Mouse (Mus musculus): ENCODE results near the gene Elovl4. TPM values are rescaled to one million over a fixed set of nuclear protein-coding genes. Genes with fewer than 3 reads are reported as not detected.

The Elovl4 gene
- polyA plus RNA-seq (2015; fragmentation: Illumina TruSeq; extraction: RNeasy Lipid Tissue Mini Kit (QIAGEN cat#74804); ENCODE audit: insufficient read depth, low read depth, low replicate concordance), result not detected

DNA sequence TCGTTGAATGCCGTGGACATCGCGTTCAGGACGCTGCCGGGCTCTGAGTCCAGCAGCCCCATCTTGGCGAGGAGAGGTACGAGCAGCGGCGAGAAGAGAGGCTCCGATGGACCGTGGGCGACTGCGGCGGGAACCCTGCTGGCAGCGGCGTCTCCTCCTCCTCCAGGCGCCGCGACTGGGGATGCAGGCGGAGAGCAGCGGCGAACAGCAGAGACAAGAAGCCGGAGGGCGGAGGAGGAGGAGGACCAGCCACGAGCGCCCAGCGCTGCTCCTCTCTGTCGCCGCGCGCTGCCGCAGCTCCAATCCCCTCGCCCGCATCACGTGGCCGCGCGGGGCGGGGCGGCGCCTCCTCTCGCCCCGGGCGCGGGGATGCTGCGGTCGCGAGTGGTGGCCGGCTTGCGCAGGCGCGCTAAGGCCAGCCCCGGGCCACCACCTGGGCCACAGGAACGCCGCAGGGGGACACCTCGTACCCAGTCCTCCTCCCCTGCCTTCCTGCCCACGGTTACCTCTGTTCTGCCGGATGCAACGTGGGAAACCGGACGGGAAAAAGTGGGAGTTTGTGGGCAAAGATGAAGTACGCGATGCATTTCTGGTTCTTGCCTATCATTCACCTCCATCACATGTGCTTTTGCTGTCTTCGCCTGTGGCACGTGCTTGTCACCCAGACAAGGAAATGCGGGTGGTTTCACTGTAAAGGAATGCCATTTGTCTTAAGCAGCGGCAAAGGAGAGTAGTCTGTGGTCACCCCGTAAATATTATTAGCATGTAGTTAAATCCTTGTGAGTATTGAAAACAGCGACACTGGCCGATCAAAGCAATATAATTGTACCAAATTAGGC is at the start of gene Elovl4:
Elovl4 (minus strand) TSS at position 301 of the 839 bp plus-strand sequence.

GRCm38 (mm10) chr9:83833811-83834747 is 28.0 kb upstream of the Elovl4 start, which contains the start of gene Ttk:
TSS of gene Ttk (plus strand) at chr9:83834689.

Other genes with a start within 250 kb of the Elovl4 start
- gene Ttk, start 28.4 kb upstream of the Elovl4 start, polyA plus RNA-seq (2015; fragmentation: Illumina TruSeq; extraction: RNeasy Lipid Tissue Mini Kit (QIAGEN cat#74804); ENCODE audit: insufficient read depth, low read depth, low replicate concordance), result not detected
- 76.2 TPM for gene Bckdhb, start 118.9 kb upstream of the Elovl4 start, polyA plus RNA-seq (2015; fragmentation: Illumina TruSeq; extraction: RNeasy Lipid Tissue Mini Kit (QIAGEN cat#74804); ENCODE audit: insufficient read depth, low read depth, low replicate concordance)